Mouse (Mus musculus) kidney, adult 10 weeks (tissue): ENCODE results near the gene Isca2. TPM values are rescaled to one million over a fixed set of nuclear protein-coding genes. Genes with fewer than 3 reads are reported as not detected.

ENCODE experiments used
- polyA plus RNA-seq: library from polyadenylated mRNA; stranded (reverse); fragments of 350-450 nt; fragmentation: Illumina TruSeq; extraction: RNeasy Lipid Tissue Mini Kit (QIAGEN cat#74804); gene quantifications from one replicate; pipeline ENCODE4 v1.2.3, GENCODE M21; 2014; ENCODE audit warnings: low read depth, low replicate concordance

Isca2 gene
- 170 TPM for polyA plus RNA-seq

DNA sequence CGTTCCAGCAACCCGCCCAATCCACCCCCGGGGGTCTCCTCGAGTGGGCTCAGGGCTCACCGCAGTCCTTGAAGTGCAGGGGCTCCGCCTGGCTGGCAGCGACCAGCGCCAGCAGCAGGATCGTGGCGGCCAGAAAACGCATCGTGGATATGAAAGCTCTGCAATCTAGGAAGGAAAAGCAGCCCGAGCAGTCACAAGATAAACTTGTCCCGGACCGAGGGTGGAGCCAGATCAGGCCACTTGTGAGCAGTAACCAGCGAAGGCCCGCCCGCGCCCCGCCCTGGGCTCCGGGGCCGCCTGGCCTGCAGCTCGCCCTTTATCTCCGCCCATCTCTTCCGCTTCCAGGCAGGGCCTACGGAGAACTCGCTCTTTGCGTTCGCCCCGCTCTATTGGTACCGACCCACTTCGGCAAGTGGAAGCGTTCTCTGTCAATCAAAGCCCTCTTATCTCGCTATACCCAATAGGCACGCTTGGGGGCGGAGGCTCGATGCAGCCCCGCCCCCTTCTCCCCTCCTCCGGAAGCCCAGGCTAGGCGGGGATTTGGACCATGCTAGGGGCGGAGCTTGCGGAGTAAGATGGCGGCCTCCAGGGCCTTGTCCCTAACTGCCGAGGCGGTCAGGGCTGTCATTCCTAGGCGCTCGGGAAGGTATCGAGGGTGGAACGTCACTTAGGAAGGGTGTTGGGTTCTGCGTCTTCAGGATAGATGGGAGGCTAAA lies at the start of gene Isca2, which contains the start of gene Npc2:
Gene Isca2, plus strand, starts transcription at position 526 of the 716 bp plus-strand sequence.
Gene Npc2, minus strand, starts transcription at position 427 of the 716 bp plus-strand sequence.

Other genes with a start within 250 kb of the Isca2 start
- not detected for gene Vsx2, start 203.5 kb upstream of the Isca2 start, polyA plus RNA-seq
- 9.9 TPM for gene Abcd4, start 155.8 kb upstream of the Isca2 start, polyA plus RNA-seq
- not detected for gene Vrtn, start 132.2 kb upstream of the Isca2 start, polyA plus RNA-seq
- not detected for gene Syndig1l, start 74.4 kb upstream of the Isca2 start, polyA plus RNA-seq
- 18.1 TPM for gene Npc2, start 99 bp upstream of the Isca2 start, polyA plus RNA-seq
- not detected for gene Ltbp2, start 103.3 kb downstream of the Isca2 start, polyA plus RNA-seq
- 121 TPM for gene Fcf1, start 197.6 kb downstream of the Isca2 start, polyA plus RNA-seq
- 11.5 TPM for gene Arel1, start 197.6 kb downstream of the Isca2 start, polyA plus RNA-seq
- gene Ylpm1, start 223.1 kb downstream of the Isca2 start, polyA plus RNA-seq: 33.6 TPM